Mouse (Mus musculus): ENCODE measurements around the gene Zp3. TPM values are rescaled to one million over a fixed set of nuclear protein-coding genes. Genes with fewer than 3 reads are reported as not detected.
A peak's percentile ranks its signal among the peaks of the same experiment; 100 is the strongest.

The Zp3 gene
- polyA plus RNA-seq (2012): not detected in 2 replicates

GRCm38 (mm10) chr5:135979904-135980303 is at the start of gene Zp3:
Gene Zp3 (plus strand): TSS chr5:135980099.
- Histone ChIP-seq H3K9me3 (ENCODE audit: control insufficient read depth, low read length) (no peaks in the 10 kb centered on the region), H3K4me3 (replicated peaks) (no peak within 1 kb of the TSS), H3K36me3 (ENCODE audit: control insufficient read depth) (no peaks in the 10 kb centered on the region), H3K27me3 (ENCODE audit: control insufficient read depth) (peaks cover 4% of the 10 kb centered on the region; the same call in 1 of the 2 replicates), H3K4me1 (ENCODE audit: control insufficient read depth) (peaks cover 10% of the 10 kb centered on the region)
- no peak for TF ChIP-seq TAL1 (IDR thresholded peaks at IDR 0.05; ENCODE audit: low read length)
- TF ChIP-seq GATA1 (IDR thresholded peaks at IDR 0.05; ENCODE audit: low read length): no peak

DNA sequence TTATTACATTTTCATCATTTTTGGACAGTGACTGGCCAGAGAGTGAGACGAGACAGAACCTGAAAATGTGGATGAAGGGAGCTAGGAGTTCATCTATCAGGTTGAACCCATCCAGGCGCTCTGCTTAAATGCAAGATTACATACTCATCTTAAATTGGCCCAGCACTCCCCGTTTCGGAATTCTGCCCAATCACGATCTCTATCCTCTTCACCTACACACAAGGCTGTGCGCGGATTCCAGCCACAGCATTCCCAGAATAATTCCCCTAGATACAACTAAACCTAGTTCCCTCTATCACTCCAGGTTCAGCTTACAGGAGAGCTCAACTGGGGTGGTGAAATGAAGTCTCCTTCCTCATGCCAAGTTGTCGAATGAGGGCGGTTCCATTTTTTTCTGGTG is 48.4 kb upstream of the Zp3 start:
- Histone ChIP-seq H3K9me3 (ENCODE audit: control insufficient read depth, low read length) (no peaks in the 10 kb centered on the region), H3K27me3 (ENCODE audit: control insufficient read depth) (no peaks in the 10 kb centered on the region), H3K4me3 (replicated peaks) (no peak overlapping the region), H3K36me3 (ENCODE audit: control insufficient read depth) (peaks cover 58% of the 10 kb centered on the region), H3K4me1 (ENCODE audit: control insufficient read depth) (peaks cover 35% of the 10 kb centered on the region)
- TF ChIP-seq GATA1 (IDR thresholded peaks at IDR 0.05; ENCODE audit: low read length) (no peak), TAL1 (IDR thresholded peaks at IDR 0.05; ENCODE audit: low read length) (no peak)

- no peak overlapping the region for H3K4me3 ChIP-seq (replicated peaks)
- H3K4me1 ChIP-seq (ENCODE audit: control insufficient read depth): peaks cover 35% of the 10 kb centered on the region
- H3K27me3 ChIP-seq (ENCODE audit: control insufficient read depth): no peaks in the 10 kb centered on the region
- TF ChIP-seq GATA1 (IDR thresholded peaks at IDR 0.05; ENCODE audit: low read length) (no peak), TAL1 (IDR thresholded peaks at IDR 0.05; ENCODE audit: low read length) (no peak)
- H3K9me3 ChIP-seq (ENCODE audit: control insufficient read depth, low read length): no peaks in the 10 kb centered on the region
- peaks cover 49% of the 10 kb centered on the region for H3K36me3 ChIP-seq (ENCODE audit: control insufficient read depth)
Measured at GRCm38 (mm10) chr5:135932359-135932758, 47.5 kb upstream of the Zp3 start.

DNA sequence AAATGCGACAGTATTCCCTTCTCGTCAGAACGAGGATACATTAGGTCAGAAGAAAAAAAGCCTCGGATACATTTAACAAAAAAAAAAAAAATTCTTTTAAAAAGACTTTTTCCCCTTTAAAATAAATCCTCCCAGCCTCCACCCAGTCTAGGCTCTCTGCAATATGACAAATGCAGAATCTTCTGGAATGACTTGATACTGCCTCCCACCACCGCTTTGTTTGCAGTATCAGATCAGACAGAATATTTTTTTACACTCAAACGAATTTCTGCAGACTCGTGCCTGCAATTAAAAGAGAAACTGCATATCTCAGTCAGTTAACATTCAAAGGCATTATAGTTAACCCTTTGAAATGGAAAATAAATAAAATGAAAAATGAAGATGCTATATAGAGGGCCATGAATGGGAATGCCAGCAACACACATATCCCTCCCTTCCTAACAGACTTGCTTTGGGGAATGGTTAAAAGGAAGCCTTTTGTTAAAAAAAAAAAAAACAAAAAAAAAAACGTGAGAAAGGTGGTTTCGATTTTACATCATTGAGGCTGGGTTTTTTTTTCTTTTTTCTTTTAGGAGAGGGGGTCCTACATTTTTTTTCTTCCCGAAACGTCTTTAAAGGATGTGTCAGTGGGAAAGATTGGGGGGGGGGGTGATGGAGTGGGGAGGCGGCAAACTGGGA is 46.5 kb upstream of the Zp3 start:
- H3K9me3 ChIP-seq (ENCODE audit: control insufficient read depth, low read length): no peaks in the 10 kb centered on the region
- peaks cover 35% of the 10 kb centered on the region for H3K4me1 ChIP-seq (ENCODE audit: control insufficient read depth)

DNA sequence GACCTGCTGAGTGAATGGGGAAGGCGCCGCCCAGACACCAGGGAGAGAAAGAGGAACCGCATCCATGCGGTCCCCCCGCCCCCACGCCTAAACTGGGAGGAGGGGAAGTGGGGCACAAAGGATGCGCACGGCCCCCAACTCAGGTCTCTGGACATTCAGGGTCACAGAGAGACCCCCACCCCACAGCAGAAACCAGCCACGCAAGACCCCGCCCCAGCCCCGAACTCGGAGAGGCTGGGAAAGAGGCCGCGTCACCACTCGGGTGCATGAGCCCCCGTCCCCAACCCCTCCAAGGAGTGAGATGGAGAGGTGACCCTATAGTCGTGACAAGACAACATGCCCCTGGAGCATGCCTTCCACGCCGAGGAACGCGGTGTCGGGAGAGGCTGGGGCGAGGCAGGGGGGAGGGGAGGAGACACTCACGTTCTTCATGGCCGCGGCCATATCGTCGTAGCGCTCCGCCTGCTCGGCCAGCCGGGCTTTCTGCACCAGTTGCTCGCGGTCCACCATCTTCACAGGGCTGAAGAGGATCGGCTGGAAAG is 45.9 kb upstream of the Zp3 start:
- Histone ChIP-seq H3K36me3 (ENCODE audit: control insufficient read depth) (peaks cover 35% of the 10 kb centered on the region), H3K4me1 (ENCODE audit: control insufficient read depth) (peaks cover 35% of the 10 kb centered on the region), H3K9me3 (ENCODE audit: control insufficient read depth, low read length) (no peaks in the 10 kb centered on the region), H3K4me3 (replicated peaks) (peak overlapping the region; percentile 99), H3K27me3 (ENCODE audit: control insufficient read depth) (no peaks in the 10 kb centered on the region)
- TF ChIP-seq GATA1 (IDR thresholded peaks at IDR 0.05; ENCODE audit: low read length) (no peak), TAL1 (IDR thresholded peaks at IDR 0.05; ENCODE audit: low read length) (no peak)

More for the DNA sequence above, 46.5 kb upstream of the Zp3 start:
- H3K27me3 ChIP-seq (ENCODE audit: control insufficient read depth): no peaks in the 10 kb centered on the region
- peak overlapping the region; percentile 99 for H3K4me3 ChIP-seq (replicated peaks)
- no peak for TF ChIP-seq GATA1 (IDR thresholded peaks at IDR 0.05; ENCODE audit: low read length)
- TF ChIP-seq TAL1 (IDR thresholded peaks at IDR 0.05; ENCODE audit: low read length): no peak
- peaks cover 39% of the 10 kb centered on the region for H3K36me3 ChIP-seq (ENCODE audit: control insufficient read depth)

DNA sequence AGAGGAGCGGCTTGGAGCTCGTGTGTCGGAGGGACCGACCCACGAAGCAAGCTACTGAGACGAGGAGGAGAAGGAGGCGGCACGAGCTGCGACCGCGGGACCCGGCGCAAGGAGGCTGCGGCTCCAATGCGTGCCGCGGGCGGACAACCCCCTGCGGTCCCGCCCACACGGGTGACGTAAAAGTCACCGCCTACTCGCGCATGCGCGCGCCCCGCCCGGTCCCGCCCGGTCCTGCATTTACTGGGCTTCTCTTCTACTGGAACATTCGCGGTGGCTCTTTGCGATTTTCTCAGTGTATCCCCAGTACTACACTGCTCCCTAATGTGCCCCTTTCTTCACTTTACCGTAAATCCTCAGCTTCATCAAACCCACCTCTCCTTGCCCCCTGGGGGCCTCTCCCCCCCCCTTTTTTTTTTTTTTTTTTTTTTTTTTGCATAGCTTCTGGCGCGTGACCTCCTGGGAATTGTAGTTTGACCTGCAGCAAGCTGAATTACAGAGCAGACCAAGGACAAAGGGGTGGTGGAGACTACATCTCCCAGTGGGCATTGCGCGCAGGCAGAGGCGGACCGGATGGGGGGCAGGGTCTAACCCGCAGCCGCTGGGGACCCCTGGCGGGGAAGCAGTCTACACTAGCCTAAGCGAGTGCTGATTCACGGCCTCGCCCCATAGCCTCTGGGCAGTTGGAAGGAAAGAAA is 45.3 kb upstream of the Zp3 start, which contains the start of gene Ywhag:
Gene Ywhag, minus strand, starts transcription at position 136 of the 695 bp plus-strand sequence.
- TF ChIP-seq GATA1 (IDR thresholded peaks at IDR 0.05; ENCODE audit: low read length) (no peak), TAL1 (IDR thresholded peaks at IDR 0.05; ENCODE audit: low read length) (no peak)
- peak within 1 kb of the TSS; percentile 99 for H3K4me3 ChIP-seq (replicated peaks)
- H3K36me3 ChIP-seq (ENCODE audit: control insufficient read depth): peaks cover 28% of the 10 kb centered on the region
- H3K4me1 ChIP-seq (ENCODE audit: control insufficient read depth): peaks cover 35% of the 10 kb centered on the region
- no peaks in the 10 kb centered on the region for H3K27me3 ChIP-seq (ENCODE audit: control insufficient read depth)
- no peaks in the 10 kb centered on the region for H3K9me3 ChIP-seq (ENCODE audit: control insufficient read depth, low read length)

GRCm38 (mm10) chr5:135935176-135935523 is 44.7 kb upstream of the Zp3 start:
- H3K9me3 ChIP-seq (ENCODE audit: control insufficient read depth, low read length): no peaks in the 10 kb centered on the region
- H3K27me3 ChIP-seq (ENCODE audit: control insufficient read depth): no peaks in the 10 kb centered on the region
- TF ChIP-seq TAL1 (IDR thresholded peaks at IDR 0.05; ENCODE audit: low read length) (no peak), GATA1 (IDR thresholded peaks at IDR 0.05; ENCODE audit: low read length) (no peak)

DNA sequence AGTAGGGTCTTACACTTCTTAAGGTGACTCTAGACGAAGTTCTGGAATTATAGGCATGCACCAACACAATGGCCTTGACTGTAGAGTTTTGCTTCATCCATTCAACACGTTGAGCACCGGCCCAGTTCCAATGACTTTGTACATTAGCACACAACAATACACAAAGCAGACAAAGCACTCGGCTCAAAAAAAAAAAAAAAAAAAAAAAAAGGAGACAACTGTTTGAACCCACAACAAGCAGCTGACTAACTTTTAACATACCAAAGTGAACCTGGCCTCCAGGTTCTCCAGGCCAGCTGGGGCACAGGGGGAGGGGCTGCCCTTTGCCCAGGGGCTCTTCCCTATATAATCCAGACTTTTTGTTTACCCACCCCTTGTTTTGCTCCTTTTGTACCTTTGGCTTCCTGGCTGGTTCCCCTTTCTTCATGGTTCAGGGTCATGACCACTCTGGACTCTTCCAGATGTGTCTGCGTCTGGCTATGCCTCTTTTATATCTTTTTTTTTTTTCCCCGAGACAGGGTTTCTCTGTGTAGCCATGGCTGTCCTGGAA is 44.2 kb upstream of the Zp3 start:
- H3K9me3 ChIP-seq (ENCODE audit: control insufficient read depth, low read length): no peaks in the 10 kb centered on the region
- peak overlapping the region; percentile 99 for H3K4me3 ChIP-seq (replicated peaks)
- no peaks in the 10 kb centered on the region for H3K27me3 ChIP-seq (ENCODE audit: control insufficient read depth)
- no peak for TF ChIP-seq GATA1 (IDR thresholded peaks at IDR 0.05; ENCODE audit: low read length)
- no peak for TF ChIP-seq TAL1 (IDR thresholded peaks at IDR 0.05; ENCODE audit: low read length)
- peaks cover 35% of the 10 kb centered on the region for H3K4me1 ChIP-seq (ENCODE audit: control insufficient read depth)
- peaks cover 18% of the 10 kb centered on the region for H3K36me3 ChIP-seq (ENCODE audit: control insufficient read depth)

More at GRCm38 (mm10) chr5:135935176-135935523, 44.7 kb upstream of the Zp3 start:
- peaks cover 23% of the 10 kb centered on the region for H3K36me3 ChIP-seq (ENCODE audit: control insufficient read depth)
- peaks cover 35% of the 10 kb centered on the region for H3K4me1 ChIP-seq (ENCODE audit: control insufficient read depth)
- H3K4me3 ChIP-seq (replicated peaks): peak overlapping the region; percentile 99

- no peaks in the 10 kb centered on the region for H3K36me3 ChIP-seq (ENCODE audit: control insufficient read depth)
- no peak overlapping the region for H3K4me3 ChIP-seq (replicated peaks)
- H3K9me3 ChIP-seq (ENCODE audit: control insufficient read depth, low read length): peaks cover 3% of the 10 kb centered on the region; the same call in 1 of the 2 replicates
- peaks cover 9% of the 10 kb centered on the region for H3K4me1 ChIP-seq (ENCODE audit: control insufficient read depth)
- TF ChIP-seq GATA1 (IDR thresholded peaks at IDR 0.05; ENCODE audit: low read length) (no peak), TAL1 (IDR thresholded peaks at IDR 0.05; ENCODE audit: low read length) (no peak)
- H3K27me3 ChIP-seq (ENCODE audit: control insufficient read depth): no peaks in the 10 kb centered on the region
Measured at GRCm38 (mm10) chr5:135940587-135940986, 39.3 kb upstream of the Zp3 start.
